Mouse (Mus musculus): Measurements from ENCODE around the gene Tcf20.

GRCm38 (mm10) chr15:82998811-82999221 is 11.1 kb upstream of the Tcf20 start:
- TF ChIP-seq POLR2A (IDR thresholded peaks at IDR 0.05; ENCODE audit: insufficient read depth, low read depth, low read length) = no peak
- no peak for TF ChIP-seq CTCF (IDR thresholded peaks at IDR 0.05; ENCODE audit: insufficient read depth, low read depth, low read length)

Measured in olfactory bulb, adult 2 months (tissue).